Mouse (Mus musculus) MEL (cell line): ENCODE measurements at regions not wholly inside any gene's neighbourhood (a gene's known extent, or its start where the extent isn't known, plus 50 kb on each side); places are given as distances from the start of the nearest gene placed in this dataset.

Source experiments
- CHD2 ChIP-seq: IDR thresholded peaks from 2 replicates; pipeline ENCODE4 v1.6.1; 2011; ENCODE audit warnings: low read length, improper control_type of control experiment
- CTCF ChIP-seq, 3 experiments: IDR thresholded peaks in 2 of 3; conservative IDR thresholded peaks in 1 of 3; 2 replicates each; pipeline ENCODE4 v1.5.1; 2011 to 2012; ENCODE audit warnings: low read length in 3 of 3, low read depth in 2 of 3, mild to moderate bottlenecking in 2 of 3, improper control_type of control experiment in 1 of 3, inconsistent platforms in 1 of 3, mixed read lengths in 1 of 3, moderate library complexity in 1 of 3; ENCODE audit not compliant: control insufficient read depth in 1 of 3, insufficient read depth in 1 of 3, poor library complexity in 1 of 3, severe bottlenecking in 1 of 3
- GABPA ChIP-seq: IDR thresholded peaks from 2 replicates; pipeline ENCODE4 v1.6.1; 2012; ENCODE audit warnings: low read depth, mild to moderate bottlenecking, inconsistent platforms, low read length, improper control_type of control experiment, moderate library complexity
- POLR2A ChIP-seq, 2 experiments: IDR thresholded peaks; 2 replicates each; pipeline ENCODE4 v1.6.1; 2011 to 2012; ENCODE audit warnings: low read length in 2 of 2, mild to moderate bottlenecking in 2 of 2, control low read depth in 1 of 2, improper control_type of control experiment in 1 of 2, low read depth in 1 of 2, moderate library complexity in 1 of 2; ENCODE audit not compliant: control insufficient read depth in 1 of 2, insufficient read depth in 1 of 2, poor library complexity in 1 of 2

GRCm38 (mm10) chr12:44139026-44139425 lies 71.1 kb downstream of the Dnajb9 start:
- TF ChIP-seq CTCF (IDR thresholded peaks at IDR 0.05 in 2 of 3, conservative IDR thresholded peaks at IDR 0.05 in 1 of 3; ENCODE audit: control insufficient read depth in 1 of 3, insufficient read depth in 1 of 3, low read depth in 2 of 3, low read length in 3 of 3, poor library complexity in 1 of 3, severe bottlenecking in 1 of 3) (no peak), POLR2A (IDR thresholded peaks at IDR 0.05; ENCODE audit: control insufficient read depth in 1 of 2, insufficient read depth in 1 of 2, low read depth in 1 of 2, low read length in 2 of 2, poor library complexity in 1 of 2) (no peak), CHD2 (no peak), GABPA (no peak)
